Mouse (Mus musculus) ES-E14 (cell line): ENCODE measurements at regions not wholly inside any gene's neighbourhood (a gene's known extent, or its start where the extent isn't known, plus 50 kb on each side); places are given as distances from the start of the nearest gene placed in this dataset.

Source experiments
- CHD2 ChIP-seq: IDR thresholded peaks from 2 replicates; pipeline ENCODE4 v1.6.1; 2014; ENCODE audit warnings: mild to moderate bottlenecking, low read depth, low read length, inconsistent platforms
- HCFC1 ChIP-seq: IDR thresholded peaks from 2 replicates; pipeline ENCODE4 v1.6.1; 2012; ENCODE audit warnings: low read length, inconsistent platforms, borderline replicate concordance; ENCODE audit not compliant: insufficient read depth
- MAFK ChIP-seq: IDR thresholded peaks from 2 replicates; pipeline ENCODE4 v1.6.1; 2014; ENCODE audit warnings: mild to moderate bottlenecking, low read depth, low read length, inconsistent platforms; ENCODE audit not compliant: insufficient read depth
- ZNF384 ChIP-seq: IDR thresholded peaks from 2 replicates; pipeline ENCODE4 v1.6.1; 2012; ENCODE audit warnings: low read depth, low read length, inconsistent platforms

DNA sequence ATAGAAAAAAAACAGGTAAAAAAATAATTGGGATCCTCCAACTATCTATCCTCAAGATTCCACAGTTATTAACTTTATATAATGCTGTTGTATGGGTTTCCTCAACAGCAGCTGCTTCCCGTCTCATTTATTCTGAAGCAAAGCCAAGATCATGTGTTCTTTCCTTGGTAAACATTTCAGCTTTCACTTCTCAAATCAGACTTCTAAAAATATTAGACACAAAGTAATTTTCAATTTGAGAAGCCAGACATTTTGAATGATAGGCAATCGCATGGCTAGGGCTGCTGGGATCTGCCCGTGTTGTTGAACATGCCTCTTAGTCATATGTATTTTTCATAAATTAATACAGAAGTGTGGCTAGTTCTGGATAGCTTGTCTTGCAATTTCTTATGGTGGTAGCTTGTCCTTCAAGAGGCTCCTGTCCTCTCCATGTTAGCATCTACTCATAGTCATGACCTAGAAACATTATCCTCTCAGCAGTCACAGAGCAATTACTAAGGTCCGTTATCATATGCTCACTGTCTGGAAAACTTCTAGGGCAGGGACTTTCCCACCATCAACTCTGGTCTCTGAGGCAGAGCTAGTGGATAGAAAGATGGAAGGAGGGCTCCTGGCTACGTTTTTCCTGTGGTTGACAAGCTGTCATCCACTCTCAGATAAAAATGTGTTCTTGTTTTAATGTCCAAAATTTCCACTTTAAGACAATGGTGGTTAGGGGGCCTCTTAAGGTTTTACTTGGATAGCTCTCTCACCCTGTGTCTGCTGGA lies 274.6 kb upstream of the Nmur2 start:
- TF ChIP-seq ZNF384 (no peak), CHD2 (no peak), MAFK (no peak), HCFC1 (no peak)
